Mouse (Mus musculus): Measurements from ENCODE around the gene Optc. TPM values are rescaled to one million over a fixed set of nuclear protein-coding genes. Genes with fewer than 3 reads are reported as not detected.

Optc gene
- total RNA-seq, 1 experiment: 0.36 TPM

GRCm38 (mm10) chr1:133873086-133873813, 34.5 kb downstream of the Optc start:
- DNase-seq (ENCODE audit: low read depth, low spot score): no peak
- TF ChIP-seq HCFC1 (IDR thresholded peaks at IDR 0.05; ENCODE audit: borderline replicate concordance, insufficient read depth, low read length): no peak
- TF ChIP-seq ZNF384 (IDR thresholded peaks at IDR 0.05; ENCODE audit: low read depth, low read length): no peak
- TF ChIP-seq MAFK (IDR thresholded peaks at IDR 0.05; ENCODE audit: insufficient read depth, low read depth, low read length): no peak
- TF ChIP-seq ZC3H11A (IDR thresholded peaks at IDR 0.05; ENCODE audit: borderline replicate concordance, low read depth, low read length): no peak
- TF ChIP-seq CHD2 (IDR thresholded peaks at IDR 0.05; ENCODE audit: low read depth, low read length): no peak
- in situ Hi-C loops (cut with MboI; ENCODE audit: low sequenced_read_pairs in 2 of 2, unreplicated experiment in 2 of 2): no loop called here

DNA sequence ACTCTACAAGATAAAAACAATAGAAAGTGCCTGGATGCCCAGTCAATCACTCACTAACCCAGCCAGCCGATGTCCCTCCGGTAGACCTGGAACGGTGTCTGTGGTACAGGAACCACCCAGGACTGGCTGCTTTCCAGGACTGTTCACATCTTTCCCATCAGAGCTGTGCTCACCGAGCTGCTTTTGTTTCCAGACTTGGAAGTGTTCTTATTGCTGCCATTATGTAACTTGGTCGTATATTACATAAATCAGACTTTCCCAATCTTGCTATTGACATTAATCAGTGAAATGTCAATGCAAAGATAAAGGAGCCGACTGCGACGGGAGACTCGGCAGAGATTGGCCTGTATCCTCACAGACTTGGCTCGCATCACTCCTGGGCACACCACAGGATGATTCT, 36.6 kb downstream of the Optc start:
- TF ChIP-seq HCFC1 (IDR thresholded peaks at IDR 0.05; ENCODE audit: borderline replicate concordance, insufficient read depth, low read length) (no peak), ZC3H11A (IDR thresholded peaks at IDR 0.05; ENCODE audit: borderline replicate concordance, low read depth, low read length) (no peak), ZNF384 (IDR thresholded peaks at IDR 0.05; ENCODE audit: low read depth, low read length) (no peak), CHD2 (IDR thresholded peaks at IDR 0.05; ENCODE audit: low read depth, low read length) (no peak)
- no peaks in the 10 kb centered on the region for H3K4me1 ChIP-seq (ENCODE audit: control insufficient read depth in 2 of 2, insufficient read depth in 2 of 2, low read length in 2 of 2, poor library complexity in 1 of 2)
- no peak overlapping the region for H3K27ac ChIP-seq (ENCODE audit: insufficient read depth, low read depth, low read length, poor library complexity, severe bottlenecking)
- no peak for DNase-seq (ENCODE audit: low read depth, low spot score)
- H3K9me3 ChIP-seq (ENCODE audit: control insufficient read depth, insufficient read depth, low read depth, low read length): no peaks in the 10 kb centered on the region
- in situ Hi-C loops (cut with MboI; ENCODE audit: low sequenced_read_pairs in 2 of 2, unreplicated experiment in 2 of 2): no loop called here
- H3K4me3 ChIP-seq (ENCODE audit: insufficient read depth in 1 of 2, low read depth in 1 of 2, low read length in 2 of 2, poor library complexity in 1 of 2, severe bottlenecking in 1 of 2): no peak overlapping the region
- no peak overlapping the region for H3K9ac ChIP-seq (ENCODE audit: insufficient read depth, low read depth, low read length, poor library complexity, severe bottlenecking)
- H3K36me3 ChIP-seq (ENCODE audit: control insufficient read depth, insufficient read depth, low read length, poor library complexity, severe bottlenecking): no peaks in the 10 kb centered on the region

More at GRCm38 (mm10) chr1:133873086-133873813, 34.5 kb downstream of the Optc start:
- no peak overlapping the region for H3K4me3 ChIP-seq (ENCODE audit: insufficient read depth in 1 of 2, low read depth in 1 of 2, low read length in 2 of 2, poor library complexity in 1 of 2, severe bottlenecking in 1 of 2)
- no peaks in the 10 kb centered on the region for H3K9me3 ChIP-seq (ENCODE audit: control insufficient read depth, insufficient read depth, low read depth, low read length)
- H3K36me3 ChIP-seq (ENCODE audit: control insufficient read depth, insufficient read depth, low read length, poor library complexity, severe bottlenecking): no peaks in the 10 kb centered on the region
- no peak overlapping the region for H3K27ac ChIP-seq (ENCODE audit: insufficient read depth, low read depth, low read length, poor library complexity, severe bottlenecking)
- no peaks in the 10 kb centered on the region for H3K4me1 ChIP-seq (ENCODE audit: control insufficient read depth in 2 of 2, insufficient read depth in 2 of 2, low read length in 2 of 2, poor library complexity in 1 of 2)
- no peak overlapping the region for H3K9ac ChIP-seq (ENCODE audit: insufficient read depth, low read depth, low read length, poor library complexity, severe bottlenecking)

DNA sequence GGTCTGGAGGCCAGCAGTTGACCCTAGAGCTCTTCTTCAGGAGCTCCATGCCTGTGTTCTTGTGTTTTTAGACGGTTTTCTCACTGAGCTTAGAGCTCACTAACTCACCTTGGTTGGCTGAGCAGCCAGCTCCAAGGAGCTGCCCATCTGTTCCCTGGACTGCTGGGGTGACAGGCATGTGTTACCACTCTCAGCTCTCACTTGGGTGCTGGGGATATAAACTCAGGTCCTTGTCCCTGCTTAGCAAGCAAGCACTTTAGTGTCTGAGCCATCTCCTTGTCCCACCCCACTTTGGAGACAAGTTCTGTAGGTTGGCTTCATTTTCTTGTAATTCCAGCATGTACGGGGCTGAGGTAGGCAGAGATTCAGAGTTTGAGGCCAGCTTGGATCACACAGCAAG, 38.6 kb downstream of the Optc start:
- H3K9me3 ChIP-seq (ENCODE audit: control insufficient read depth, insufficient read depth, low read depth, low read length): no peaks in the 10 kb centered on the region
- H3K27ac ChIP-seq (ENCODE audit: insufficient read depth, low read depth, low read length, poor library complexity, severe bottlenecking): no peak overlapping the region
- TF ChIP-seq CHD2 (IDR thresholded peaks at IDR 0.05; ENCODE audit: low read depth, low read length) (no peak), ZC3H11A (IDR thresholded peaks at IDR 0.05; ENCODE audit: borderline replicate concordance, low read depth, low read length) (no peak), HCFC1 (IDR thresholded peaks at IDR 0.05; ENCODE audit: borderline replicate concordance, insufficient read depth, low read length) (no peak), MAFK (IDR thresholded peaks at IDR 0.05; ENCODE audit: insufficient read depth, low read depth, low read length) (no peak), ZNF384 (IDR thresholded peaks at IDR 0.05; ENCODE audit: low read depth, low read length) (no peak)
- no peaks in the 10 kb centered on the region for H3K36me3 ChIP-seq (ENCODE audit: control insufficient read depth, insufficient read depth, low read length, poor library complexity, severe bottlenecking)
- no peak overlapping the region for H3K9ac ChIP-seq (ENCODE audit: insufficient read depth, low read depth, low read length, poor library complexity, severe bottlenecking)
- H3K4me1 ChIP-seq (ENCODE audit: control insufficient read depth in 2 of 2, insufficient read depth in 2 of 2, low read length in 2 of 2, poor library complexity in 1 of 2): no peaks in the 10 kb centered on the region
- no peak overlapping the region for H3K4me3 ChIP-seq (ENCODE audit: insufficient read depth in 1 of 2, low read depth in 1 of 2, low read length in 2 of 2, poor library complexity in 1 of 2, severe bottlenecking in 1 of 2)
- in situ Hi-C loops (cut with MboI; ENCODE audit: low sequenced_read_pairs in 2 of 2, unreplicated experiment in 2 of 2): no loop called here
- no peak for DNase-seq (ENCODE audit: low read depth, low spot score)

GRCm38 (mm10) chr1:133863257-133863997, 44.4 kb downstream of the Optc start:
- Histone ChIP-seq H3K36me3 (ENCODE audit: control insufficient read depth, insufficient read depth, low read length, poor library complexity, severe bottlenecking) (no peaks in the 10 kb centered on the region), H3K4me3 (ENCODE audit: insufficient read depth in 1 of 2, low read depth in 1 of 2, low read length in 2 of 2, poor library complexity in 1 of 2, severe bottlenecking in 1 of 2) (no peak overlapping the region), H3K4me1 (ENCODE audit: control insufficient read depth in 2 of 2, insufficient read depth in 2 of 2, low read length in 2 of 2, poor library complexity in 1 of 2) (peaks cover 5 to 6% of the 10 kb centered on the region in 2 experiments; a peak in 3 of 4 replicates), H3K9ac (ENCODE audit: insufficient read depth, low read depth, low read length, poor library complexity, severe bottlenecking) (no peak overlapping the region), H3K9me3 (ENCODE audit: control insufficient read depth, insufficient read depth, low read depth, low read length) (no peaks in the 10 kb centered on the region), H3K27ac (ENCODE audit: insufficient read depth, low read depth, low read length, poor library complexity, severe bottlenecking) (no peak overlapping the region)
- DNase-seq (ENCODE audit: low read depth, low spot score): no peak
- in situ Hi-C loops (cut with MboI; ENCODE audit: low sequenced_read_pairs in 2 of 2, unreplicated experiment in 2 of 2): no loop called here
- no peak for TF ChIP-seq CHD2 (IDR thresholded peaks at IDR 0.05; ENCODE audit: low read depth, low read length)
- TF ChIP-seq ZC3H11A (IDR thresholded peaks at IDR 0.05; ENCODE audit: borderline replicate concordance, low read depth, low read length): no peak
- no peak for TF ChIP-seq MAFK (IDR thresholded peaks at IDR 0.05; ENCODE audit: insufficient read depth, low read depth, low read length)
- no peak for TF ChIP-seq ZNF384 (IDR thresholded peaks at IDR 0.05; ENCODE audit: low read depth, low read length)
- no peak for TF ChIP-seq HCFC1 (IDR thresholded peaks at IDR 0.05; ENCODE audit: borderline replicate concordance, insufficient read depth, low read length)
